Mouse (Mus musculus): ENCODE results near the gene Pnpla8.
"Not testable (repeated sequence)": the region's sequence is repeated elsewhere in the genome, so short reads cannot be mapped to it uniquely, and the experiment has no call there.

Gene Pnpla8

DNA sequence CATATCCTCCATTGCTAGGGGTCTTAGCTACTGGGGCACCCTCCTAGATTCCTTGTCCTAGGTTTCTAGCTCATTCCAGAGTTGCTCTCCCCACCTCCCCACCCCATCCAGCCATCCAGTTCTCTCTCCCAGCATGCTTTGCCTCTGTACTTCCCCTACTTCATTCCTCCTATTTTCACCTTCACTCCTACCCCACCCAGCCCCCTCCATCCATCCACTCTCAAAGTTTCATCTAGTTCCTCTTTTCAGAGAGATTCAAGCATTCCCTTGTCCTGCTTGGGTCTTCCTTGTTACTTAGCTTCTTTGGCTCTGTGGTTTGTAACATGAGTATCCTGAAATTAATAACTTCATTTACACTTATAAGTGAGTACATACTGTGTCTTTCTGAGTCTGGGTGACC, 41.4 kb downstream of the Pnpla8 start:
- H3K27me3 ChIP-seq (ENCODE audit: insufficient read depth, low read length): no peaks in the 10 kb centered on the region
- peaks cover 22% of the 10 kb centered on the region for H3K9me3 ChIP-seq (ENCODE audit: low read length)
- no peaks in the 10 kb centered on the region for H3K4me1 ChIP-seq (replicated peaks; ENCODE audit: low read depth, low read length)
- no peak overlapping the region for H3K4me3 ChIP-seq (replicated peaks; ENCODE audit: low read length)
- no peaks in the 10 kb centered on the region for H3K36me3 ChIP-seq (ENCODE audit: insufficient read depth, low read length)
- no peak for TF ChIP-seq POU5F1 (IDR thresholded peaks at IDR 0.05; ENCODE audit: borderline replicate concordance, low read length)
- TF ChIP-seq NANOG (IDR thresholded peaks at IDR 0.05; ENCODE audit: borderline replicate concordance, low read length): no peak
- no peak for TF ChIP-seq CTCF (conservative IDR thresholded peaks at IDR 0.05; ENCODE audit: low read length)

DNA sequence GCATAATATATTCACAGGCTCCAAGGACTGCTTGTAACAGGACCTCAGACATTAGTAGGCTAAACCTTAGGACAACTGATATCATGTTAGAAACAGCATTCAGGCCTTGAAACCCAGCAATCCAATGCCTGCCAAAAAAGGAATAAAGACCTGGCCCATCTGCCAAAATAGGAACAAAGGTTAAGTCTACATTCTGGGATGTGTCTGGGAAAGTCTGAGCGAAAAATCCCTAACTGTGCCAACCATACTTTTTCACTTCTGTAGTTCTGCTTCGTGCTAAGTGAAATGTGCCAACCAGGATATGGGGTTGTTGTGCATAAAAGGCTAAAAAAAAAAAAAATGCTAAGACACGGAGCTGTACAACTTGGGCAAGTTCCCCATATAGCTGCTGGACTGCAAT, 44.5 kb downstream of the Pnpla8 start:
- no peak for TF ChIP-seq CTCF (conservative IDR thresholded peaks at IDR 0.05; ENCODE audit: low read length)
- TF ChIP-seq NANOG (IDR thresholded peaks at IDR 0.05; ENCODE audit: borderline replicate concordance, low read length): no peak
- TF ChIP-seq POU5F1 (IDR thresholded peaks at IDR 0.05; ENCODE audit: borderline replicate concordance, low read length): no peak
- Histone ChIP-seq H3K4me1 (replicated peaks; ENCODE audit: low read depth, low read length) (peaks cover 17% of the 10 kb centered on the region), H3K9me3 (ENCODE audit: low read length) (peaks cover 22% of the 10 kb centered on the region), H3K36me3 (ENCODE audit: insufficient read depth, low read length) (no peaks in the 10 kb centered on the region), H3K27me3 (ENCODE audit: insufficient read depth, low read length) (no peaks in the 10 kb centered on the region), H3K4me3 (replicated peaks; ENCODE audit: low read length) (no peak overlapping the region)

DNA sequence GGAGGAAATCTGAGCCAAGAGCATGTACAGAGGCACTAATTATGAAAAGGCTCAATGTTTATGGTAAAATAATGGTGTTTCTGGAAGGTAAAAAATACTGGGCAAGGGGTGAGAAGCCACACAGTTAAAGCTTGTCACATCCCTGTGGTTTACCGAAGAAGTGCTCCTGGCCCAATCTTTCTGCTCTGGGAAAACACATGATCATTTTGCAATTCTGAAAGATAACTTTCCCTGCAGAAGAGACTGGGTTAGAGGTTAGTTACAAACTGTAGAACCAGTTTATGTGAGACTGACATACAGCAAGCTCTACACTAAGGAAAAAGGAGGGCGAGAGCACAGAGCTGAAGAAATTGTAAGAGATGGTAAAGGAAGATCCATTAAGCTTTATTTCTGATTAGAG, 46.0 kb downstream of the Pnpla8 start:
- Histone ChIP-seq H3K4me1 (replicated peaks; ENCODE audit: low read depth, low read length) (peaks cover 17% of the 10 kb centered on the region), H3K9me3 (ENCODE audit: low read length) (peaks cover 11% of the 10 kb centered on the region), H3K27me3 (ENCODE audit: insufficient read depth, low read length) (no peaks in the 10 kb centered on the region), H3K36me3 (ENCODE audit: insufficient read depth, low read length) (0 out of 2 replicates have a peak, but pooled peaks cover 6% of the 10 kb centered on the region), H3K4me3 (replicated peaks; ENCODE audit: low read length) (no peak overlapping the region)
- no peak for TF ChIP-seq NANOG (IDR thresholded peaks at IDR 0.05; ENCODE audit: borderline replicate concordance, low read length)
- TF ChIP-seq POU5F1 (IDR thresholded peaks at IDR 0.05; ENCODE audit: borderline replicate concordance, low read length): no peak
- TF ChIP-seq CTCF (conservative IDR thresholded peaks at IDR 0.05; ENCODE audit: low read length): no peak

DNA sequence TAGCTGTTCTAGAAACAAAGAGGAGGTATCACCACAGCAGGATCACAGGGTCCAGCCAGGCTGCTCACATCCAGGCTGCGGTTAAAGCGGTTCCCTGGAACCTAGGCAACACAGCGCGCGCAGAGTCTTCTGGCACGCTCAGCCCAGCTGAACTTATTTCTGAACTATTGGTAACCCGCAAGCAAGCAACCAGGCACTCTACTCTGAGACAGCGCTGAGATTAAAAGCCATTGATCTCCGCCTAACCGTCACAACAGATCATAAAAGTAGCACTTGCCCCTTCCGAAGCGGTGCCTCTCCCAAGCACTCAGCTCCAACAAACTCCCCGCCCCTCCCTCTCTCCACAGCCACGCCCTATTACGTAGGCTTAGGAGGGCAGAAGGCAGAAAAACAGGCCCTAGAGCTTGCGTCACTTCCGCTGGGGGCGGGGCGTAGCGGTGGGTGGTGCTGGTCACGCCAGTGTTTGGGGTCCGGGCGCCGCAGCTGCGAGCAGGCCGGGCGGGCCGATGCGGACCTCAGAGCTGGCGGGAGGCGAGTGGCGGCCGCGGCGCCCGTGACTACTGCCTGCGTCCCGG, 47.6 kb downstream of the Pnpla8 start:
- Histone ChIP-seq H3K27me3 (ENCODE audit: insufficient read depth, low read length) (no peaks in the 10 kb centered on the region), H3K9me3 (ENCODE audit: low read length) (no peaks in the 10 kb centered on the region), H3K4me1 (replicated peaks; ENCODE audit: low read depth, low read length) (peaks cover 17% of the 10 kb centered on the region), H3K4me3 (replicated peaks; ENCODE audit: low read length) (peak overlapping the region; percentile 86), H3K36me3 (ENCODE audit: insufficient read depth, low read length) (0 out of 2 replicates have a peak, but pooled peaks cover 6% of the 10 kb centered on the region)
- TF ChIP-seq POU5F1 (IDR thresholded peaks at IDR 0.05; ENCODE audit: borderline replicate concordance, low read length): no peak
- no peak for TF ChIP-seq CTCF (conservative IDR thresholded peaks at IDR 0.05; ENCODE audit: low read length)
- no peak for TF ChIP-seq NANOG (IDR thresholded peaks at IDR 0.05; ENCODE audit: borderline replicate concordance, low read length)

DNA sequence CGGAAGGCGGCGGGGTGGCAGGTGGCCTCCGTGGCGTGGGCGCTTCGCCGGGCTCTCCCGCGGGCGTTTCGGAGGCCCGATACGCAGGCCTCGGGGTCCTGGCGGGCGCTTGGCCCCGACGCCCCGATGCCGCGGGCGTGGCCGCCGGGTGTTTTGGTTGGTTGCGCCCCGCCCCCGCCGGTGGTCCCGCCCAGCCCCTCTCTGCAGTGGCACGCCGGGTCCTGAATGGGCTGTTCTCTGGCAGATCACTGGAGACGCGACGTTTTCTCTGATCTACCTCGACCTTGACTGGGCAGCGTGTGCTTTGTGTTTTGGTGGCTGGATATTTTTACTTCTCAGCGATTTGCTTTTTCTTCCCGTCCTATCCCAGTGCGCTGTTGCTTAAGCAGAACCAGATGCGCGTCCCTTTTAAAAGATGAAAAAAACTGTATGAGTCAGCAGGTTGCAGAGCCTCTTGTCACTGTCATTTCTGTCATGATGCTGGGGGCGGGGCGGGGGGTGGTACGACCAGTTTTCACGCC, 48.2 kb downstream of the Pnpla8 start:
- Histone ChIP-seq H3K27me3 (ENCODE audit: insufficient read depth, low read length) (no peaks in the 10 kb centered on the region), H3K36me3 (ENCODE audit: insufficient read depth, low read length) (0 out of 2 replicates have a peak, but pooled peaks cover 6% of the 10 kb centered on the region), H3K4me1 (replicated peaks; ENCODE audit: low read depth, low read length) (peaks cover 18% of the 10 kb centered on the region), H3K4me3 (replicated peaks; ENCODE audit: low read length) (peak overlapping the region; percentile 86), H3K9me3 (ENCODE audit: low read length) (no peaks in the 10 kb centered on the region)
- TF ChIP-seq POU5F1 (IDR thresholded peaks at IDR 0.05; ENCODE audit: borderline replicate concordance, low read length): no peak
- no peak for TF ChIP-seq NANOG (IDR thresholded peaks at IDR 0.05; ENCODE audit: borderline replicate concordance, low read length)
- no peak for TF ChIP-seq CTCF (conservative IDR thresholded peaks at IDR 0.05; ENCODE audit: low read length)

DNA sequence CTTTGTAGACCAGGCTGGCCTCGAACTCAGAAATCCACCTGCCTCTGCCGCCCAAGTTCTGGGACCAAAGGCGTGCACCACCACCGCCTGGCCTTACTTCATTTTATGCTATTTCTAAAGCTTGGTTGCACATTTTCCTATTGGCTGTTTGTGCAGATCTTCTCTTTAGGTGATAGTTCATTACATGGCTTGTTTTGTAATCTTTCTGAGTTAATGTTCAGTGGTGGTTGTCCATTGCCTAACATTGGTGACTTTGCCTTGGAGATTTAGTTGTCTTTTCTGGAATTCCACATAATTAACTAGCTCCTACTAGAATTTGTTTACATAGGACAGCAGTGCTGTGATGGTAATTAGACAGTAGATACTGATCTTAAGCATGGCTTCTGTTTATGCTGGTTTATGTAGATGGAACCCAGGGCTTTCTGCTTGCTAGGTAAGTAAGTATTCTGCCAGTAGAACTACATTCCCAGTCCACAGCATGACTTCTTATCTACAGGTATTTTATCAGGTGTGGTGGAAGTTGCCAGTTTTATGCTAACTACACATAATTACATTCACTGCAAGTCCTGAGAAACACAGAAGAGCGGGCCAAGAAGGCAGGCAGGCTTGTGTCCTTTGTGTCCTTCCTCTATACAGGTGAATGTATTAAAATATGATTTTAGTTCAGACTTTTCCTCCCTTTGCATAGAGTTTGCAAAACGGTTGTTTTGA, 53.1 kb downstream of the Pnpla8 start:
- no peak for TF ChIP-seq POU5F1 (IDR thresholded peaks at IDR 0.05; ENCODE audit: borderline replicate concordance, low read length)
- TF ChIP-seq NANOG (IDR thresholded peaks at IDR 0.05; ENCODE audit: borderline replicate concordance, low read length): no peak
- no peak for TF ChIP-seq CTCF (conservative IDR thresholded peaks at IDR 0.05; ENCODE audit: low read length)
- Histone ChIP-seq H3K36me3 (ENCODE audit: insufficient read depth, low read length) (0 out of 2 replicates have a peak, but pooled peaks cover 6% of the 10 kb centered on the region), H3K4me3 (replicated peaks; ENCODE audit: low read length) (no peak overlapping the region), H3K27me3 (ENCODE audit: insufficient read depth, low read length) (no peaks in the 10 kb centered on the region), H3K4me1 (replicated peaks; ENCODE audit: low read depth, low read length) (peaks cover 19% of the 10 kb centered on the region), H3K9me3 (ENCODE audit: low read length) (no peaks in the 10 kb centered on the region)

DNA sequence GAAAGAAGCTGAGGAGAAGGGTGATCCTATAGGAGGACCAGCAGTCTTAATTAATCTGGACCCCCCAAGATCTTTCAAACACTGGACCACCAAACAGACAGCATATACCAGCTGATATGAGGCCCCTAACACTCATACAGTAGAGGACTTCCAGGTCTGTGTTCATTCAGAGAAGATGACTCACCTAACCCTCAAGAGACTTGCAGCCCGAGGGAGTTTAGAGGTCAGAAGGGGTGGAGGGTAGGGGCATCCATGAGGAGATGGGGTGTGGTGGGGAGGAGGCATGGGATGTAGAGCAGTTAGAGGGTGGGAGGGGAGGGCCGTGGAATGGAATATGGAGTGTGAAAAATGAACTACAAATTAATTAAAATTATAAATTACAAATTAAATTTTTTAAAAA, 59.0 kb downstream of the Pnpla8 start:
- H3K27me3 ChIP-seq (ENCODE audit: insufficient read depth, low read length); H3K36me3 ChIP-seq (ENCODE audit: insufficient read depth, low read length); H3K4me3 ChIP-seq (replicated peaks; ENCODE audit: low read length); H3K9me3 ChIP-seq (ENCODE audit: low read length): not testable (repeated sequence)
- peaks cover 15% of the 10 kb centered on the region for H3K4me1 ChIP-seq (replicated peaks; ENCODE audit: low read depth, low read length)

DNA sequence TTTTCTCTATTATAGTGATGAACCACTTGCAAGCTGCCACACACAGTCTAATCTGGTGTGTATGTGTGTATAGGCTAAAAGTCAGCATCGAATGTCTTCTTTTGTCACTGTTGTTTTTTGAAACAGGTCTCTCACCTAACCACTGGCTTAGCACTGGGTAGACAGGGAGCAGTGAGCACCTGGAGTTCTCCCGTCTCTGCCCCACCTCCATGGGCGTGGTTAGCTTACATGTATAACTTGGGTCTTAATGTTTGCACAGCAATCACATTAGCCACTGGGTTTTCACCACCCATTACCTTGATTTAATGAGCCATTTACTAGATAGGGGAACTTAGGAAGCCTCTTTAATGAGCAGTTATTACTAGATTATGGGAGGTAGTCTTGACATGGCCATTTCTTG, 60.4 kb downstream of the Pnpla8 start:
- H3K9me3 ChIP-seq (ENCODE audit: low read length): no peaks in the 10 kb centered on the region
- no peaks in the 10 kb centered on the region for H3K27me3 ChIP-seq (ENCODE audit: insufficient read depth, low read length)
- peaks cover 14% of the 10 kb centered on the region for H3K36me3 ChIP-seq (ENCODE audit: insufficient read depth, low read length)
- TF ChIP-seq NANOG (IDR thresholded peaks at IDR 0.05; ENCODE audit: borderline replicate concordance, low read length): no peak
- no peak for TF ChIP-seq CTCF (conservative IDR thresholded peaks at IDR 0.05; ENCODE audit: low read length)
- TF ChIP-seq POU5F1 (IDR thresholded peaks at IDR 0.05; ENCODE audit: borderline replicate concordance, low read length): no peak
- H3K4me3 ChIP-seq (replicated peaks; ENCODE audit: low read length): no peak overlapping the region
- H3K4me1 ChIP-seq (replicated peaks; ENCODE audit: low read depth, low read length): peaks cover 15% of the 10 kb centered on the region

Measured in E14TG2a.4 (cell line).